Mouse (Mus musculus): ENCODE measurements at regions not wholly inside any gene's neighbourhood (a gene's known extent, or its start where the extent isn't known, plus 50 kb on each side); places are given as distances from the start of the nearest gene placed in this dataset.

DNA sequence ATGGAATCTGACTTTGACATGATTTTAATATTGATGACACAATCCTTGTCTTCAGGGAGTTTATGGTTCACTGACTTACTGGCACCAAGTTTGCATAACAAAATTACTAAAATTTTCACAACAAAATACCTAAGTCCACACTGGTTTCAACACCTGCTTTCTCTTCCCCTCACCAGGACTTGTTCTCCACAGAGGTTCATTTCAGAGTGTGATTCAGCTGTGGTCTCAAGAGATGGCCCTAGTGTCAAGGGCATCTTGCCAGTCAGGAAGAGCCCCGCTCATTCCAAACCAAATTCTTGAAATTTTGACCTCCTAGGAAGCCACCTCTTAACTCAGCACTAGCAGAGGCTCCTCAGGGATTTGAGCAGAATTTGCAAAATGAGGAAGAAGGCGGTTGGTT is 95.3 kb downstream of the Lmo4 start:
- H3K4me1 ChIP-seq (ENCODE audit: insufficient read depth, low read length), result peaks cover 4% of the 10 kb centered on the region; the same call in 1 of the 2 replicates
- no peaks in the 10 kb centered on the region for H3K36me3 ChIP-seq (ENCODE audit: insufficient read depth, low read length)
- 77% methylated on average over 2 of the region's 2 CpGs for WGBS
- H3K4me3 ChIP-seq (ENCODE audit: low read length), result no peak overlapping the region
- no peak overlapping the region for H3K9ac ChIP-seq (replicated peaks; ENCODE audit: low read length)
- no peaks in the 10 kb centered on the region for H3K27me3 ChIP-seq (ENCODE audit: insufficient read depth, low read length)
- H3K27ac ChIP-seq (ENCODE audit: low read length), result no peak overlapping the region
- no peak overlapping the region for H3K4me2 ChIP-seq (replicated peaks; ENCODE audit: low read depth, low read length)
- ATAC-seq (ENCODE audit: low FRiP score, low TSS enrichment), result no peak
- H3K9me3 ChIP-seq (ENCODE audit: low read length), result no peaks in the 10 kb centered on the region

DNA sequence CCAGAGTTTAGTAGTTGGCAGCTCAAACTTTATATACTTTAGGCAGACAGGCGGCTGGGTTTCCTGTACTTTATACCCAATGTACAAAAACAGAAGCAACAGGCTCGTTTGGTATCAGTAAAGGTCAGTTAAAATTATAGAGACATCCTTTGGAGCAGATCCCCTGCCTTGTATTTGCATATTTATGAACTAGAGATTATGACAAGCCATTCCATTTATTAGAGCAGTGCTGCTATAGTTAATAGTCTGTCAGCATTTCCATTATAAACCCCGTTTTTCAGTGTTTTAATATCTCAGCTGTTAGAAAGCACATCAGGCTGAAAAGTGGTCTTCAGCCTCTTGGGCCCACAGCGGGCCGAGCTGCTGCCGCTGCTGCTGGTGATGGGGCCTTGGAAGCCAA is 96.7 kb downstream of the Lmo4 start:
- Histone ChIP-seq H3K27ac (ENCODE audit: low read length) (no peak overlapping the region), H3K4me3 (ENCODE audit: low read length) (no peak overlapping the region), H3K27me3 (ENCODE audit: insufficient read depth, low read length) (no peaks in the 10 kb centered on the region), H3K4me1 (ENCODE audit: insufficient read depth, low read length) (no peaks in the 10 kb centered on the region), H3K36me3 (ENCODE audit: insufficient read depth, low read length) (no peaks in the 10 kb centered on the region), H3K4me2 (replicated peaks; ENCODE audit: low read depth, low read length) (no peak overlapping the region), H3K9me3 (ENCODE audit: low read length) (no peaks in the 10 kb centered on the region), H3K9ac (replicated peaks; ENCODE audit: low read length) (no peak overlapping the region)
- WGBS, result 83% methylated on average over 6 of the region's 6 CpGs
- no peak for ATAC-seq (ENCODE audit: low FRiP score, low TSS enrichment)

GRCm38 (mm10) chr3:144107664-144108063 is 97.4 kb downstream of the Lmo4 start:
- Histone ChIP-seq H3K36me3 (ENCODE audit: insufficient read depth, low read length) (no peaks in the 10 kb centered on the region), H3K9me3 (ENCODE audit: low read length) (no peaks in the 10 kb centered on the region), H3K27ac (ENCODE audit: low read length) (no peak overlapping the region), H3K27me3 (ENCODE audit: insufficient read depth, low read length) (no peaks in the 10 kb centered on the region), H3K4me1 (ENCODE audit: insufficient read depth, low read length) (no peaks in the 10 kb centered on the region), H3K4me3 (ENCODE audit: low read length) (no peak overlapping the region), H3K9ac (replicated peaks; ENCODE audit: low read length) (no peak overlapping the region), H3K4me2 (replicated peaks; ENCODE audit: low read depth, low read length) (no peak overlapping the region)
- no peak for ATAC-seq (ENCODE audit: low FRiP score, low TSS enrichment)
- 65% methylated on average over 7 of the region's 7 CpGs for WGBS

DNA sequence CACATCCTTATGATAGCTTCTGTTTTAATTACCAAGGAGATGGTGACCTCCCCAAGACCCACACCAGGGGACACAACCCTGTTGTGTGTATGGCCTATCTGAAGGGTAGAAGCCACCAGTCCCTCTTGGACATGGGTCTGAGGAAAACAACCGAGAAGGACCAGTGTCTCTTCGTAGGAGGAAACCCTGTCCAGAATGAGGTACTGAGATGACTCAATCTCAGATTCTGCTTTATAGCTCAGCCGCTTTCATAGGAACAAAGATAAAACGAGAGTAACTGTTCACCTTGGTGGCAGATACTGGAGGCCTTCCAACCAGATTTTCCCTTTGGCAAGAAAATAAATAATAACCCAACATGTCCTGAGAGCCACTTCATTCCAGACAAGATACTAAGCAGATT is 100.7 kb downstream of the Lmo4 start:
- ATAC-seq (ENCODE audit: low FRiP score, low TSS enrichment), result no peak
- H3K9ac ChIP-seq (replicated peaks; ENCODE audit: low read length), result no peak overlapping the region

GRCm38 (mm10) chr3:144099444-144099843 is 105.6 kb downstream of the Lmo4 start:
- no peak overlapping the region for H3K9ac ChIP-seq (replicated peaks; ENCODE audit: low read length)
- whole genome bisulfite sequencing, result 53% methylated on average over 2 of the region's 2 CpGs
- no peaks in the 10 kb centered on the region for H3K27me3 ChIP-seq (ENCODE audit: insufficient read depth, low read length)
- H3K4me1 ChIP-seq (ENCODE audit: insufficient read depth, low read length), result peaks cover 26% of the 10 kb centered on the region
- H3K9me3 ChIP-seq (ENCODE audit: low read length), result no peaks in the 10 kb centered on the region
- no peak for ATAC-seq (ENCODE audit: low FRiP score, low TSS enrichment)
- H3K4me3 ChIP-seq (ENCODE audit: low read length), result no peak overlapping the region
- H3K36me3 ChIP-seq (ENCODE audit: insufficient read depth, low read length), result no peaks in the 10 kb centered on the region
- no peak overlapping the region for H3K4me2 ChIP-seq (replicated peaks; ENCODE audit: low read depth, low read length)
- H3K27ac ChIP-seq (ENCODE audit: low read length), result no peak overlapping the region

More for the DNA sequence above, 100.7 kb downstream of the Lmo4 start:
- H3K27ac ChIP-seq (ENCODE audit: low read length), result no peak overlapping the region
- H3K4me2 ChIP-seq (replicated peaks; ENCODE audit: low read depth, low read length), result no peak overlapping the region
- H3K36me3 ChIP-seq (ENCODE audit: insufficient read depth, low read length), result no peaks in the 10 kb centered on the region
- H3K9me3 ChIP-seq (ENCODE audit: low read length), result no peaks in the 10 kb centered on the region
- no peak overlapping the region for H3K4me3 ChIP-seq (ENCODE audit: low read length)
- no peaks in the 10 kb centered on the region for H3K27me3 ChIP-seq (ENCODE audit: insufficient read depth, low read length)
- WGBS, result 81% methylated on average over 4 of the region's 4 CpGs
- H3K4me1 ChIP-seq (ENCODE audit: insufficient read depth, low read length), result no peaks in the 10 kb centered on the region

GRCm38 (mm10) chr3:144098762-144099161 is 106.3 kb downstream of the Lmo4 start:
- Histone ChIP-seq H3K4me3 (ENCODE audit: low read length) (no peak overlapping the region), H3K4me2 (replicated peaks; ENCODE audit: low read depth, low read length) (no peak overlapping the region), H3K27me3 (ENCODE audit: insufficient read depth, low read length) (no peaks in the 10 kb centered on the region), H3K27ac (ENCODE audit: low read length) (no peak overlapping the region), H3K36me3 (ENCODE audit: insufficient read depth, low read length) (no peaks in the 10 kb centered on the region), H3K9ac (replicated peaks; ENCODE audit: low read length) (no peak overlapping the region), H3K4me1 (ENCODE audit: insufficient read depth, low read length) (peaks cover 26% of the 10 kb centered on the region), H3K9me3 (ENCODE audit: low read length) (no peaks in the 10 kb centered on the region)
- peak; percentile 31 for ATAC-seq (ENCODE audit: low FRiP score, low TSS enrichment)
- 41% methylated on average over 8 of the region's 8 CpGs for WGBS

DNA sequence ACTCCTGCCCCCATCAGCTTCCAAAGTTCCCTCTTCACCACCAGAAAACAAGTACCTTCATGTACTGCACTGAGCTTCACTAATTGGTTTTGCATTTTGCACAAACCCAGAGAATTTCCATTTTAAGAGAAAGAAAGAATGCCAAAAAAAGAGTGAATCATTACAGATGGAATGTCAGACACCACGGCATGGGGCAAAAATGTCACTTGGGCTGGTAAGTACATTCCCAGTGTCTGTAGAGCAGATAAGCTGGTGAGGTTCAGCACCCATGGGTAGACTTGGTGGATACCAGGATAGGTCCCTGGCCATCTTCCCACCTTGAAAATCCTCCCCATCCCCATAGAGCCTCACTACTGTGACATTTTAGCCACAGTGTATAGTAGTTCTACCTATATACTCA is 113.8 kb downstream of the Lmo4 start:
- peaks cover 13% of the 10 kb centered on the region for H3K4me1 ChIP-seq (ENCODE audit: insufficient read depth, low read length)
- no peak overlapping the region for H3K4me2 ChIP-seq (replicated peaks; ENCODE audit: low read depth, low read length)
- no peak for ATAC-seq (ENCODE audit: low FRiP score, low TSS enrichment)
- no peak overlapping the region for H3K4me3 ChIP-seq (ENCODE audit: low read length)
- no peaks in the 10 kb centered on the region for H3K27me3 ChIP-seq (ENCODE audit: insufficient read depth, low read length)
- WGBS, result 90% methylated on average over 1 of the region's 1 CpGs
- H3K36me3 ChIP-seq (ENCODE audit: insufficient read depth, low read length), result no peaks in the 10 kb centered on the region
- H3K9me3 ChIP-seq (ENCODE audit: low read length), result no peaks in the 10 kb centered on the region
- no peak overlapping the region for H3K27ac ChIP-seq (ENCODE audit: low read length)
- no peak overlapping the region for H3K9ac ChIP-seq (replicated peaks; ENCODE audit: low read length)

DNA sequence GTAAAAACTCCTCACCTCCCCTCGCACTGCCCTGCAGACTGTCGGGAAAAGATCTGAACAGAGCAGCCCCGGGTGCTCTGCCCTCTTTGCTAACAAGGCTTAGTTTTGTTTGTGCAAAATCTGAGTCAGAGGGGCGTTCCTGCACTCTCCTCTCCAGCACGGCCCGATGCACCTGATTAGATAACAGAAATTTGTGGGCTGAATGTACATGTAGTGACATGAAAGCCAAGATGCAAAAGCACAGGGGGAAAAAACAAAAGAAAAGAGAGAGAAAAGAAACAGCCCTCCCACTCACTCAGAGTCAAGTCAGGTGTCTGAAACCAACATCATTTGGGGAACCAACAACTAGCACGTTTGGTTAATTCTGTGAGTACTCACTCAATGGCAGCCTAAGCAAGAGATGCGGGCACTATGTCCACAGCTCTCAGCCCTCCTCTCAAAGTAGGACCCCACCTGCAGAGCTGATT is 115.2 kb downstream of the Lmo4 start:
- H3K27me3 ChIP-seq (ENCODE audit: insufficient read depth, low read length), result no peaks in the 10 kb centered on the region
- no peak overlapping the region for H3K9ac ChIP-seq (replicated peaks; ENCODE audit: low read length)
- no peak overlapping the region for H3K4me3 ChIP-seq (ENCODE audit: low read length)
- peaks cover 13% of the 10 kb centered on the region for H3K4me1 ChIP-seq (ENCODE audit: insufficient read depth, low read length)
- 14% methylated on average over 8 of the region's 8 CpGs for WGBS
- 0 out of 2 replicates have a peak overlapping the region, but pooled peaks have one; percentile 5 for H3K4me2 ChIP-seq (replicated peaks; ENCODE audit: low read depth, low read length)
- peak; percentile 93 for ATAC-seq (ENCODE audit: low FRiP score, low TSS enrichment)
- peak overlapping the region; percentile 63 for H3K27ac ChIP-seq (ENCODE audit: low read length)
- H3K36me3 ChIP-seq (ENCODE audit: insufficient read depth, low read length), result no peaks in the 10 kb centered on the region
- H3K9me3 ChIP-seq (ENCODE audit: low read length), result no peaks in the 10 kb centered on the region

DNA sequence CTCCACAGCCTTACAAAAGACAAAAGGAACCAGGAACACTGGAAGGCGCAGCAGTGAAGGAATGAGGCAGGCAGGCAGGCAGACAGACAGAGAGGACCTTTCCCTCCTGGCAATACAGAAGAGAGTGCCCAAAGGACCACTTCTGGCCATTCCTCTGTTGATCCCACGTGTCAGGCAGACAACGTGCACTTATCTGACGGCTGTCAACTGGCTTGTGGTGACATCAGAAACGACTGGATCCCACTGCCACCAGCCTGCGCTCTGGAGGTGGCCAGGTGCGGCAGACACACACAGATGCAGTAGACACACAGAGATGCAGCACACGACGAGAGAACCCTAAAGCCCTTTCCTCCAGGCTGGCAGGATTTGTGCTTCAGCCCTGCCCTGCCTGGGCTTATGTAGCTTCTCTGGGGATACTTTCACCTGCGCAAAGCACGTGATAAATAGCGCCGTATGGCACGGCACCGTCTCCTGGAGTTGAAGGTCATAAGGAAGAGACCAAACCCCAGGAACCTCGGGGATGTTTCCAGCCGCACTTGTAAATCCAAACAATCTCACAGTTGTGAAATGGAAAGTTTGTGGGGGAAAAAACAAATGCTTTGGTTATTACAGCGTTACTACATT is 116.6 kb downstream of the Lmo4 start:
- H3K4me1 ChIP-seq (ENCODE audit: insufficient read depth, low read length), result peaks cover 13% of the 10 kb centered on the region
- H3K9me3 ChIP-seq (ENCODE audit: low read length), result no peaks in the 10 kb centered on the region
- H3K9ac ChIP-seq (replicated peaks; ENCODE audit: low read length), result no peak overlapping the region
- H3K27me3 ChIP-seq (ENCODE audit: insufficient read depth, low read length), result no peaks in the 10 kb centered on the region
- H3K36me3 ChIP-seq (ENCODE audit: insufficient read depth, low read length), result no peaks in the 10 kb centered on the region
- ATAC-seq (ENCODE audit: low FRiP score, low TSS enrichment), result no peak
- WGBS, result 77% methylated on average over 18 of the region's 18 CpGs
- H3K27ac ChIP-seq (ENCODE audit: low read length), result no peak overlapping the region
- no peak overlapping the region for H3K4me2 ChIP-seq (replicated peaks; ENCODE audit: low read depth, low read length)
- H3K4me3 ChIP-seq (ENCODE audit: low read length), result no peak overlapping the region

DNA sequence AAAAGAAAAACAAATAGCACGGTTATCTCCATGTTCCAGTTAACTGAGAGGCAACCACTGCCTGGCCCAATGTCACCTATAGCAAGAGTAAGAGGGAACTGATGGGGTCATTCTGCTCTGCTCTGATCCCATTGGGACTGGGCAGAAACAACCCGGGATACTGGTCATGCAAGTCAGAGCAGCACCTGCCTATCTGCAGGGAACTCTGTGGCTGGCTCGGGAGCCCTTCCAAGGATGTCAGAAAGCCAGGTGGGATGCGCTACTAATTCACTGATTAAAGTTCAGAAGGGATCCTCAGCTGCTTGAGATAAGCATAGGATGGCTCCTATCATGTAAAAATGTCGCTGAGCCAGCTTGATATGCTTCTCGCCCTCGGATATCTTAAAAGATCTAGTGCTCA is 117.2 kb downstream of the Lmo4 start:
- H3K4me3 ChIP-seq (ENCODE audit: low read length), result no peak overlapping the region
- peaks cover 13% of the 10 kb centered on the region for H3K4me1 ChIP-seq (ENCODE audit: insufficient read depth, low read length)
- H3K36me3 ChIP-seq (ENCODE audit: insufficient read depth, low read length), result no peaks in the 10 kb centered on the region
- 72% methylated on average over 7 of the region's 7 CpGs for WGBS
- no peak for ATAC-seq (ENCODE audit: low FRiP score, low TSS enrichment)
- H3K9ac ChIP-seq (replicated peaks; ENCODE audit: low read length), result no peak overlapping the region
- no peak overlapping the region for H3K4me2 ChIP-seq (replicated peaks; ENCODE audit: low read depth, low read length)
- H3K27ac ChIP-seq (ENCODE audit: low read length), result no peak overlapping the region
- H3K9me3 ChIP-seq (ENCODE audit: low read length), result no peaks in the 10 kb centered on the region
- H3K27me3 ChIP-seq (ENCODE audit: insufficient read depth, low read length), result no peaks in the 10 kb centered on the region
